Mouse (Mus musculus): ENCODE results near the gene Serpine1.

DNA sequence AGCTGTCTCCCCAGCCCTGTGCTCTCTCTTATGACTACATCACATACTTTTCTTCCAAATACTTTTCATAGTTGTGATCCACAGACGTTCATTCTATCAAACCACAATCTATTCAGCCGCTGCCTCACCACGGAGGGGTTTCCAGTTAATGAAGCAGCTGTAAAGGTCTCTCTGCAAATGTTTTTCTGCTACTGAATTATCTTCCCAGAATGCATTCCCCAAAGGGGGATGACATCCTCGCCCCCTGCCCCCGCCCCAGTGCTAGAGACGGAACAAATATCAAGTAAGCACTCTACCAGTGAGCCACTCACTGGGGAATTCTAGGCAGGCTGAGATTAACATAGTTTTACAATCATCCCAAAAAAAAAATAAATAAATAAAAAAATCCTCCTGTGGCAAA, 36.0 kb upstream of the Serpine1 start:
- TF ChIP-seq CTCF (IDR thresholded peaks at IDR 0.05; ENCODE audit: low read depth, low read length) (no peak), GATA1 (IDR thresholded peaks at IDR 0.05; ENCODE audit: borderline replicate concordance, low read length) (no peak)
